Mouse (Mus musculus): ENCODE data around the gene Fev. TPM values are rescaled to one million over a fixed set of nuclear protein-coding genes. Genes with fewer than 3 reads are reported as not detected.

Gene Fev
- polyA plus RNA-seq, 1 experiment from 2014 or later, result not detected

DNA sequence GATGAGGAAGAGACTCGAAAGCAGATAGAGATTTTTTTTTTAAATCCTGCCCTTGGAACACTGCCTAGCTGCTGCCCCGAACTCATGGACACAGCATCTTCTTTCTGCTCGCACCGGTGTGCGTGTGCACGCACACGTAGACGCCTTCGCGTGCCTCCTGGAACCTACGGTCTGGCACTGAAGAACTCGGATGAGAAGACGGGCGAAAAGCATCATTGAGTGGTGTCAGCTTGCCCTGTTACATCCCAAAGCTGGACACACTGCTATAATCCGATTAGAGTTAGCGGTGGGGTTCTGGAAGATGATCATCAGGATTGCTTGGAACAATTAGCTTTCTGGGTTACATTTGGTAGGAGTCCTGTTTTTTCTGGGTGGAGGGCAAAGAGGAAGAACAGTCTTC, 26.4 kb downstream of the Fev start:
- Histone ChIP-seq H3K27me3 (replicated peaks; ENCODE audit: control insufficient read depth, insufficient read depth, low read length) (peaks cover 57% of the 10 kb centered on the region), H3K4me3 (ENCODE audit: low read depth, low read length) (peak overlapping the region; percentile 68), H3K4me2 (ENCODE audit: low read length) (peak overlapping the region; percentile 87), H3K9me3 (replicated peaks; ENCODE audit: control insufficient read depth, low read length) (no peaks in the 10 kb centered on the region), H3K27ac (ENCODE audit: low read depth, low read length) (no peak overlapping the region), H3K36me3 (ENCODE audit: control insufficient read depth, insufficient read depth, low read length) (no peaks in the 10 kb centered on the region), H3K9ac (ENCODE audit: low read length) (peak overlapping the region; percentile 55), H3K4me1 (ENCODE audit: control insufficient read depth, insufficient read depth, low read length) (peaks cover 22% of the 10 kb centered on the region)
- DNase-seq (ENCODE audit: low spot score) (no peak), ATAC-seq (no peak)
- WGBS, result 2% methylated on average over 16 of the region's 16 CpGs

- no peaks in the 10 kb centered on the region for H3K36me3 ChIP-seq (ENCODE audit: control insufficient read depth, insufficient read depth, low read length)
- peak; percentile 94 for DNase-seq (ENCODE audit: low spot score)
- peak; percentile 53 for ATAC-seq
- H3K4me2 ChIP-seq (ENCODE audit: low read length), result peak overlapping the region; percentile 87
- no peak overlapping the region for H3K27ac ChIP-seq (ENCODE audit: low read depth, low read length)
- peaks cover 22% of the 10 kb centered on the region for H3K4me1 ChIP-seq (ENCODE audit: control insufficient read depth, insufficient read depth, low read length)
- peak overlapping the region; percentile 64 for H3K9ac ChIP-seq (ENCODE audit: low read length)
- H3K27me3 ChIP-seq (replicated peaks; ENCODE audit: control insufficient read depth, insufficient read depth, low read length), result peaks cover 60% of the 10 kb centered on the region
- H3K4me3 ChIP-seq (ENCODE audit: low read depth, low read length), result peak overlapping the region; percentile 68
- H3K9me3 ChIP-seq (replicated peaks; ENCODE audit: control insufficient read depth, low read length), result no peaks in the 10 kb centered on the region
- under 1% methylated on average over 29 of the region's 29 CpGs for WGBS
Observed at GRCm38 (mm10) chr1:74858171-74858719, 27.0 kb downstream of the Fev start.

- H3K27ac ChIP-seq (ENCODE audit: low read depth, low read length), result no peak overlapping the region
- peaks cover 22% of the 10 kb centered on the region for H3K4me1 ChIP-seq (ENCODE audit: control insufficient read depth, insufficient read depth, low read length)
- DNase-seq (ENCODE audit: low spot score), result no peak
- peak overlapping the region; percentile 64 for H3K9ac ChIP-seq (ENCODE audit: low read length)
- no peak for ATAC-seq
- peaks cover 65% of the 10 kb centered on the region for H3K27me3 ChIP-seq (replicated peaks; ENCODE audit: control insufficient read depth, insufficient read depth, low read length)
- no peaks in the 10 kb centered on the region for H3K9me3 ChIP-seq (replicated peaks; ENCODE audit: control insufficient read depth, low read length)
- no peaks in the 10 kb centered on the region for H3K36me3 ChIP-seq (ENCODE audit: control insufficient read depth, insufficient read depth, low read length)
- H3K4me3 ChIP-seq (ENCODE audit: low read depth, low read length), result peak overlapping the region; percentile 68
- 3% methylated on average over 4 of the region's 4 CpGs for WGBS
- peak overlapping the region; percentile 87 for H3K4me2 ChIP-seq (ENCODE audit: low read length)
Observed at GRCm38 (mm10) chr1:74857677-74858076, 27.5 kb downstream of the Fev start.

DNA sequence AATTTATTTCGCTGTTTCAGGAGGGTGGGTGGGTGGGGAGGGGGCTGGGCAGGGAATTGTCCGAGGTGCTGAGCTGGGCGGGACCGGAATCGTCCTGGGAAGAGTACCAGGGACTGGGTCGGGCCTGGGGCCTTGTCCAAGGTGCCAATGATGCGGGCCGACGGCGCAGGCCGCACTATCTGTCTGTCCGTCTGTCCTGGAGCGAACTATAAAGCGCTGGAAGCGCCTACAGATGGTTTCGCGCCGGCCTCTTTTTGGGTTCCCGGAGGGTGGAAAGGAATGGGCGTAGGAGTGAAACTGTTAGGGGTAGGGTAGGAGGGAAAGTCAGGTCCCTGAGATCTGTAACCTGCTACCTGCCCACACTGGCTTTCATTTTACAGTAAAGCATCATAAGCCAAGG, 28.0 kb downstream of the Fev start:
- H3K27ac ChIP-seq (ENCODE audit: low read depth, low read length), result no peak overlapping the region
- DNase-seq (ENCODE audit: low spot score), result no peak
- H3K9ac ChIP-seq (ENCODE audit: low read length), result peak overlapping the region; percentile 17; the same call in 1 of the 2 replicates
- H3K4me3 ChIP-seq (ENCODE audit: low read depth, low read length), result peak overlapping the region; percentile 68
- ATAC-seq, result no peak
- WGBS, result 6% methylated on average over 20 of the region's 20 CpGs
- H3K4me2 ChIP-seq (ENCODE audit: low read length), result peak overlapping the region; percentile 87
- no peaks in the 10 kb centered on the region for H3K9me3 ChIP-seq (replicated peaks; ENCODE audit: control insufficient read depth, low read length)
- H3K27me3 ChIP-seq (replicated peaks; ENCODE audit: control insufficient read depth, insufficient read depth, low read length), result peaks cover 69% of the 10 kb centered on the region
- peaks cover 22% of the 10 kb centered on the region for H3K4me1 ChIP-seq (ENCODE audit: control insufficient read depth, insufficient read depth, low read length)
- H3K36me3 ChIP-seq (ENCODE audit: control insufficient read depth, insufficient read depth, low read length), result no peaks in the 10 kb centered on the region

DNA sequence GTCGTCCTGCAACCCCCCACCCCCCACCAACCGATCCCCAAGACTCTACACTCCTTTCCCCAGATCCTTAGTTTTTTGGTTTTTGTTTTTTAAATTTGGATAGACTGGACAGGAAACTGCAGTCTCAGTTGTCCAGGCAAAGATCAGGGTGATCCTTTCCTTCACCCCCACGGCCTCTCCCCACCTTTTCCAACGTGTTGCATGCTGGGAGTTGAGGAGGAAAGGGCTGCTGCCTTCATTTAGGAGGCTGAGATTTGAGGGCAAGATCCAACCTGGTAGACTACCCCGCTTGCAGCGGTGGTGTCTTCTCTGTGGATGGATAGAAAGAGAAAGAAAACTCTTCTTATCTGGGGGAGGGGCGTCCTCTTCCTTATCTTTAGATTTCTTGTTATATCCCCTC, 28.4 kb downstream of the Fev start:
- WGBS, result 1% methylated on average over 7 of the region's 7 CpGs
- ATAC-seq (no peak), DNase-seq (ENCODE audit: low spot score) (peak; percentile 12)
- H3K36me3 ChIP-seq (ENCODE audit: control insufficient read depth, insufficient read depth, low read length), result no peaks in the 10 kb centered on the region
- H3K9me3 ChIP-seq (replicated peaks; ENCODE audit: control insufficient read depth, low read length), result no peaks in the 10 kb centered on the region
- H3K27me3 ChIP-seq (replicated peaks; ENCODE audit: control insufficient read depth, insufficient read depth, low read length), result peaks cover 70% of the 10 kb centered on the region
- H3K9ac ChIP-seq (ENCODE audit: low read length), result no peak overlapping the region; the same call in 1 of the 2 replicates
- H3K4me2 ChIP-seq (ENCODE audit: low read length), result peak overlapping the region; percentile 87
- H3K4me3 ChIP-seq (ENCODE audit: low read depth, low read length), result peak overlapping the region; percentile 68
- H3K27ac ChIP-seq (ENCODE audit: low read depth, low read length), result no peak overlapping the region
- peaks cover 22% of the 10 kb centered on the region for H3K4me1 ChIP-seq (ENCODE audit: control insufficient read depth, insufficient read depth, low read length)

DNA sequence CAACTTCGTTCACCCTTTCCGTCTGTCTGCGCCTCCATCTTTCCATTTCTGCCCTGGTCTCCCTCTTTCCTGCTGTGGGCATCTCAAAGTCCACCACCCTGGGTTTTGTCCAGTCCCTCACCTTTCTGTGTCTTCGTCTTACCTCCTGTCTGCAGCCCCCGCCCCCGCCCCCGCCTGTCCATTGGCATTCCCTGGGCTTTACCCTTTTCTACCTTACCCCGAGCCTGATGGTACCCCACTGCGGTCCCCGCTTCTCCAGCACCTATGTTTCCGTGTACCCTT, 28.8 kb downstream of the Fev start:
- peaks cover 22% of the 10 kb centered on the region for H3K4me1 ChIP-seq (ENCODE audit: control insufficient read depth, insufficient read depth, low read length)
- no peak overlapping the region; the same call in 1 of the 2 replicates for H3K27ac ChIP-seq (ENCODE audit: low read depth, low read length)
- 1% methylated on average over 11 of the region's 11 CpGs for WGBS

DNA sequence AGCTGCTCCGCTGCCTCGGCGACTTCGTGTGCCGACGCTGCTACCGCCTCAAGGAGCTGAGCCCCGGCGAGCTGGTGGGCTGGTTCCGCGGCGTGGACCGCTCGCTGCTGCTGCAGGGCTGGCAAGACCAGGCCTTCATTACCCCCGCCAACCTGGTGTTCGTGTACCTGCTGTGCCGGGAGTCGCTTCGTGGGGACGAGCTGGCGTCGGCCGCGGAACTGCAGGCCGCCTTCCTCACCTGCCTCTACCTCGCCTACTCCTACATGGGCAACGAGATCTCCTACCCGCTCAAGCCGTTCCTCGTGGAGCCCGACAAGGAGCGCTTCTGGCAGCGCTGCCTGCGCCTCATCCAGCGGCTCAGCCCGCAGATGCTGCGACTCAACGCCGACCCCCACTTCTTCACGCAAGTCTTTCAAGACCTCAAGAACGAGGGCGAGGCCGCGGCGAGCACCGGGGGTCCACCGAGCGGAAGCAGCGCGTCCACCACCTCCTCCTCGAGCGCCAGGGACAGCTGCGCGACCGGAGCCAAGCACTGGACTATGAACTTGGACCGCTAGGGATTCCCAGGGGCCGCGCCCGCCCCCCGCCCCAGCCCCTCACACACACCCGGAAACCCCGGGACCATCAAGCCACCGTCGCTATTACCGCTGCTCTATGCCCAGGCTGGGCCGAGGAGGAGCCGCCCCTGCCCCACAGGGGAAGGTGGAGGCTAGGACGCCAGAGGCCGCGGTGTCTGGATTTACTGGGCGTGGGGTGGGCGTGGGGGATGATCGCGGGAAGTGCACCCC, 29.4 kb downstream of the Fev start:
- Histone ChIP-seq H3K4me2 (ENCODE audit: low read length) (peak overlapping the region; percentile 87), H3K36me3 (ENCODE audit: control insufficient read depth, insufficient read depth, low read length) (no peaks in the 10 kb centered on the region), H3K27ac (ENCODE audit: low read depth, low read length) (peak overlapping the region; percentile 33; the same call in 1 of the 2 replicates), H3K4me3 (ENCODE audit: low read depth, low read length) (peak overlapping the region; percentile 68), H3K9ac (ENCODE audit: low read length) (peak overlapping the region; percentile 86), H3K9me3 (replicated peaks; ENCODE audit: control insufficient read depth, low read length) (no peaks in the 10 kb centered on the region), H3K27me3 (replicated peaks; ENCODE audit: control insufficient read depth, insufficient read depth, low read length) (peaks cover 72% of the 10 kb centered on the region), H3K4me1 (ENCODE audit: control insufficient read depth, insufficient read depth, low read length) (peaks cover 28% of the 10 kb centered on the region)
- DNase-seq (ENCODE audit: low spot score), result peak; percentile 44
- WGBS, result under 1% methylated on average over 74 of the region's 74 CpGs
- ATAC-seq, result no peak

More for the DNA sequence above, 28.8 kb downstream of the Fev start:
- Histone ChIP-seq H3K9ac (ENCODE audit: low read length) (peak overlapping the region; percentile 86), H3K4me3 (ENCODE audit: low read depth, low read length) (peak overlapping the region; percentile 68), H3K9me3 (replicated peaks; ENCODE audit: control insufficient read depth, low read length) (no peaks in the 10 kb centered on the region), H3K4me2 (ENCODE audit: low read length) (peak overlapping the region; percentile 87), H3K27me3 (replicated peaks; ENCODE audit: control insufficient read depth, insufficient read depth, low read length) (peaks cover 72% of the 10 kb centered on the region), H3K36me3 (ENCODE audit: control insufficient read depth, insufficient read depth, low read length) (no peaks in the 10 kb centered on the region)
- DNase-seq (ENCODE audit: low spot score), result no peak
- ATAC-seq, result no peak

- H3K27me3 ChIP-seq (replicated peaks; ENCODE audit: control insufficient read depth, insufficient read depth, low read length), result peaks cover 70% of the 10 kb centered on the region
- H3K9ac ChIP-seq (ENCODE audit: low read length), result peak overlapping the region; percentile 86
- peaks cover 30% of the 10 kb centered on the region for H3K4me1 ChIP-seq (ENCODE audit: control insufficient read depth, insufficient read depth, low read length)
- DNase-seq (ENCODE audit: low spot score), result peak; percentile 35
- H3K9me3 ChIP-seq (replicated peaks; ENCODE audit: control insufficient read depth, low read length), result no peaks in the 10 kb centered on the region
- H3K36me3 ChIP-seq (ENCODE audit: control insufficient read depth, insufficient read depth, low read length), result no peaks in the 10 kb centered on the region
- ATAC-seq, result no peak; the same call in none of the 2 replicates
- WGBS, result 0% methylated on average over 26 of the region's 48 CpGs
- peak overlapping the region; percentile 68 for H3K4me3 ChIP-seq (ENCODE audit: low read depth, low read length)
- H3K4me2 ChIP-seq (ENCODE audit: low read length), result peak overlapping the region; percentile 87
- H3K27ac ChIP-seq (ENCODE audit: low read depth, low read length), result peak overlapping the region; percentile 72; the same call in 1 of the 2 replicates
Observed at GRCm38 (mm10) chr1:74855156-74855555, 30.1 kb downstream of the Fev start.
